21 mouse cellular contexts compared by ENCODE assay signal in genomic region chr14:78422601-78423000, GRCm38 (mm10).
DNase-seq lines count a peak whose midpoint lies in the region; ATAC-seq lines count a peak whose summit lies in the region.
"Had no signal": no experiment of that assay in that cellular context is flagged by ENCODE, and none has a peak within 500 bp of the region (broad histone marks: within the 10 kb centered on the region; RNA-seq: fewer than 3 reads in every experiment).

No protein-coding gene starts in this region.

- no peaks in the 10 kb centered on the region for H3K36me3 ChIP-seq in kidney, embryonic 15.5 days
- H3K36me3 ChIP-seq in kidney, embryonic 16.5 days (ENCODE audit: insufficient read depth, low read length): no peaks in the 10 kb centered on the region
- H3K36me3 ChIP-seq: embryonic facial prominence, embryonic 13.5 days; embryonic facial prominence, embryonic 15.5 days; forebrain, embryonic 10.5 days; forebrain, embryonic 12.5 days had no signal

- H3K4me2 ChIP-seq in kidney, embryonic 15.5 days: no peak overlapping the region
- H3K4me2 ChIP-seq in kidney, embryonic 16.5 days (replicated peaks; ENCODE audit: low read depth, low read length): no peak overlapping the region
- H3K4me2 ChIP-seq: embryonic facial prominence, embryonic 13.5 days; embryonic facial prominence, embryonic 15.5 days; forebrain, embryonic 12.5 days had no signal

- no peak for ATAC-seq in kidney, embryonic 15.5 days (replicated peaks; ENCODE audit: low FRiP score)
- peak; percentile 39; the same call in 1 of the 2 replicates for ATAC-seq in kidney, embryonic 16.5 days (ENCODE audit: low FRiP score, low TSS enrichment)
- ATAC-seq: forebrain, embryonic 14.5 days; forebrain, embryonic 16.5 days had no signal

- no peaks in the 10 kb centered on the region for H3K27me3 ChIP-seq in kidney, embryonic 15.5 days
- no peaks in the 10 kb centered on the region for H3K27me3 ChIP-seq in kidney, embryonic 16.5 days (ENCODE audit: insufficient read depth, low read length)
- H3K27me3 ChIP-seq: embryonic facial prominence, embryonic 13.5 days; embryonic facial prominence, embryonic 15.5 days; forebrain, embryonic 12.5 days had no signal

- H3K4me3 ChIP-seq in kidney, embryonic 15.5 days (replicated peaks): no peak overlapping the region
- no peak overlapping the region for H3K4me3 ChIP-seq in kidney, embryonic 16.5 days (ENCODE audit: low read length)
- H3K4me3 ChIP-seq: embryonic facial prominence, embryonic 13.5 days; embryonic facial prominence, embryonic 15.5 days; erythroblast, embryonic 14.5 days; forebrain, embryonic 10.5 days; forebrain, embryonic 12.5 days had no signal

- H3K27ac ChIP-seq in kidney, embryonic 15.5 days: no peak overlapping the region
- peak overlapping the region; percentile 2; the same call in 1 of the 2 replicates for H3K27ac ChIP-seq in kidney, embryonic 16.5 days (ENCODE audit: low read length)
- H3K27ac ChIP-seq: embryonic facial prominence, embryonic 13.5 days; embryonic facial prominence, embryonic 15.5 days; forebrain, embryonic 10.5 days; forebrain, embryonic 12.5 days had no signal

- DNase-seq in kidney, adult 8-10 months: peak; percentile 15 to 21
- DNase-seq in kidney, postnatal 25 days: no peak
- DNase-seq: adrenal gland, adult 2 months; adrenal gland, postnatal 10 days; adrenal gland, postnatal 25 days; cerebellum, adult 11 months; cerebellum, adult 18-20 months; cerebellum, adult 8-10 months; cerebellum, adult 9-11 months; cerebellum, postnatal 14 days; cerebellum, postnatal 36 days; embryo, embryonic 11 days had no signal

- H3K9ac ChIP-seq in kidney, embryonic 15.5 days: no peak overlapping the region
- no peak overlapping the region for H3K9ac ChIP-seq in kidney, embryonic 16.5 days (replicated peaks; ENCODE audit: low read length)
- H3K9ac ChIP-seq: embryonic facial prominence, embryonic 13.5 days; embryonic facial prominence, embryonic 15.5 days; forebrain, embryonic 12.5 days had no signal

- H3K4me1 ChIP-seq in kidney, embryonic 15.5 days: 0 out of 2 replicates have a peak, but pooled peaks cover 7% of the 10 kb centered on the region
- 0 out of 2 replicates have a peak, but pooled peaks cover 4% of the 10 kb centered on the region for H3K4me1 ChIP-seq in kidney, embryonic 16.5 days (ENCODE audit: insufficient read depth, low read length)
- H3K4me1 ChIP-seq: embryonic facial prominence, embryonic 13.5 days; embryonic facial prominence, embryonic 15.5 days; forebrain, embryonic 10.5 days; forebrain, embryonic 12.5 days had no signal

- 75% methylated on average over 3 of the region's 3 CpGs for WGBS in kidney, embryonic 15.5 days
- 74% methylated on average over 3 of the region's 3 CpGs for WGBS in kidney, embryonic 16.5 days

- H3K9me3 ChIP-seq in kidney, embryonic 15.5 days (replicated peaks): no peaks in the 10 kb centered on the region
- H3K9me3 ChIP-seq in kidney, embryonic 16.5 days (ENCODE audit: low read length): no peaks in the 10 kb centered on the region
- H3K9me3 ChIP-seq: embryonic facial prominence, embryonic 13.5 days; embryonic facial prominence, embryonic 15.5 days; forebrain, embryonic 10.5 days; forebrain, embryonic 12.5 days had no signal

Comparison
In these comparisons a context has a peak if more than half of its experiments do, and no peak if none do; other contexts are left out.
1. DNase-seq: peak in kidney, adult 8-10 months (2 of 2); none in kidney, postnatal 25 days (0 of 2).